Mouse (Mus musculus) spleen, embryonic (tissue): ENCODE measurements at regions not wholly inside any gene's neighbourhood (a gene's known extent, or its start where the extent isn't known, plus 50 kb on each side); places are given as distances from the start of the nearest gene placed in this dataset.

Experiments
- CTCF ChIA-PET: fragments of 350-600 bp; sonication (Branson Sonifier 250); formaldehyde crosslinking; loops from one replicate; lab custom pipeline; 2022; lab: Charles Lee

DNA sequence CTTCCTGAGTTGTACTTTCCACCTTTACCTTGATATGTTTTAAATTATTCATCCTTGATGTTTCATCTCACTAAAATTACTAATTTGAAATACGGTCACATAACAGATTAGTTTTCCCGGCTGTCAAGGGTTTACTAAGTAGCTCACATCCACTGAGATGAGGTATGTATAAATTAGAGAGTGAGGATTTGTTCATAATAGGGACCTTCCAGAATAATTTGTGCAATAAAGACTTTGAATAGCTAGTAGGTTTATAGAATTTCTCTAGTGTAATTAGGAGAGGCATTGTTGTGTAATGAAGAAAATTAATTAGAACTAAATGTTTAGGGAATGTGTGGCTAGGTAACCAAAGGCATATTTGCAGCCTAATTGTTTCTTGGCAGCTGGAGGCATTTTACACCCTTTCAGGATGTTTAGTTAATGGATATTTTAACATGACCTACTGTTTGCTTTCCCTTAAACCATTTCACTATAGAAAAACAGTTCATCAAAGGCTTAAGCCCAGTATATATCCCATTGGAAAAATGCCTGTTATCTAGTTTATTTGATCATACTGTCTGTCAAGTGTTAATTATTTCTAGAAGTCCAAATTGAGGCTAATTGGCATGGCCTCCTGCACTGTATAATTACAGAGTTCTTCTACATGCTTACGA lies 70.8 kb downstream of the Mat2b start:
- CTCF ChIA-PET = no interaction called here

DNA sequence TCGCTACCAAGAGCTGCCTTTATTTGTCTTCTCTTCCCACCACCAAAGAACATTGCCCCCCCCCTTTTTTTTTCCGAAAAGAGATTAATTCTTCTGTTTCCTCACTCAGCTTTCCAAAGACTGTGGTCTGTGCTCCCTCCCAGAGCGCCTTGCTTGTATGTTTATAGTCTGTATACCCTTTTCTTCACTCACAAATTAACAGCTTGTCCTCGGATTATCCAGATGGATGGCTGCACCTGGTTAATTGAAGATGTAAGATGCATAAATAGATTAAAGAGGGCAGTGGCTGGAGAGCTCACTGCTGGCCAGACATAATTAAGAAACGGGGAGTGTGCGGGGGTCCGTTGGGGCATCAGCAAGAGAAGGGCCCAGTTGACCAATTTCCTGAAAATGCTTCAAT lies 75.0 kb downstream of the Mat2b start:
- CTCF ChIA-PET = no interaction called here

DNA sequence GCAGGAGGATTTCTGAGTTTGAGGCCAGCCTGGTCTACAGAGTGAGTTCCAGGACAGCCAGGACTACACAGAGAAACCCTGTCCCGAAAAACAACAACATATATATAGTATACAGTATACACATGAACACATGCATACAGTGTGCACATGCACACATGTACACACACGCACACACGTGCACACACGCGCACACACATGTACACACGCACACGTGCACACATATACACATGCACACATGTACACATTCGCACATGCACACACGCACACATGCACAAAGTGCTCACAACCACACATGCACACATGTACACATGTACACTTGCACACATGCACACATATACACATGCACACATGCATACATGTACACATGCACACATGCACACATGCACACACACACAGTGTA lies 92.0 kb downstream of the Mat2b start:
- CTCF ChIA-PET = no interaction called here

DNA sequence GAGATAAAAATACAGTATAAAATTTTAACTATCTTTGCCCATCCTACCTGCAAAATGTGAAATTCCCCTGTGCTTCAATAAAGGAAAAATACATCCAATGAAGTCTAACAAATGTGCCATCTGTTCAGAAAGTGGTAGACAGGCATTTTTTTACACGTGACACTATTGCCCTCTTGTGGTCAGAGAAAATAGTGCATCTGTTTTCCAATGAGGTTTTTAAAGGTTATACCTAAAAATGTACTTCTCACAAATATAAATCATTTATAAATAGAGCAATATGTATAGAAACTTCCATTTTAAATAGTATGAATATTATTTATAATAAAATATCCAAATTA lies 93.5 kb downstream of the Mat2b start:
- CTCF ChIA-PET = no interaction called here

DNA sequence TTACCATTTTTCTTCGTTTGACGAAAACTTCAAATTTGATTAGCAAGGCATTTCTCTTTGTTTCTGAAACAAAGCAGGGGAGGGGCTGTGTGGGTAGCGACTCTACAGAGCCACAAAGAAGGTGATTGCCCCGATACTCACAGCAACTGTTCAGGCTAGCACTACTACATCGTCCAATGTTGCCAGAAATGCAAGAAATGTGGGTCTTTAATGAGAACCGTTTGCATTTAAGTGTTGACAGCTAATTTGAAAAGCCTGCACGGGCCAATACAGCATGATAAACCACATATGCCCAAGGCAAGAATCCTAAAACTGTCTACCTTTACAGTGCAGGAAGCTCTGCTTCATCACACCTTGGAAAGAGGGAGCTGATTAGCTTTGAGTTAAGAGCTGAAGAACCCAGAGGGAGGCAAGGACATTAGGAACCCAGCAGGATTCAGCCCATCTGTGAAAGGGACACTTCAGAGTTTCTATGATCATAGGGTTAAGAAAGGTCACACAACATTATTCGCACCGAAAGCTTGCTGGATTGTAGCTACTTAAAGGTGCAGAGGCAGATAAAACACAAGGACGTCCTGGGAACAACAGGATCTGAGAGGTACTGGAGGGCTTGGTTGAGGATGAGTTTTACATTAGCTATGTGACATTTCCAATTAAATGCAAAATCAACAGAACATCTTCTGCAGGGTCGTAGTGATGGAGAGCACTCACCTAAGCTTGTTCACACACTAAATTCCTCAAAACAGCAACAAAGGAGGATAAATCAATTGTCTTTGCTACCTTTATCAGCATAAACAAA lies 94.0 kb downstream of the Mat2b start:
- CTCF ChIA-PET = interaction anchor here (0.6 kb wide), 1 partner anchor 87 kb away, joined by 9 read pairs; no protein-coding TSS in a partner anchor

DNA sequence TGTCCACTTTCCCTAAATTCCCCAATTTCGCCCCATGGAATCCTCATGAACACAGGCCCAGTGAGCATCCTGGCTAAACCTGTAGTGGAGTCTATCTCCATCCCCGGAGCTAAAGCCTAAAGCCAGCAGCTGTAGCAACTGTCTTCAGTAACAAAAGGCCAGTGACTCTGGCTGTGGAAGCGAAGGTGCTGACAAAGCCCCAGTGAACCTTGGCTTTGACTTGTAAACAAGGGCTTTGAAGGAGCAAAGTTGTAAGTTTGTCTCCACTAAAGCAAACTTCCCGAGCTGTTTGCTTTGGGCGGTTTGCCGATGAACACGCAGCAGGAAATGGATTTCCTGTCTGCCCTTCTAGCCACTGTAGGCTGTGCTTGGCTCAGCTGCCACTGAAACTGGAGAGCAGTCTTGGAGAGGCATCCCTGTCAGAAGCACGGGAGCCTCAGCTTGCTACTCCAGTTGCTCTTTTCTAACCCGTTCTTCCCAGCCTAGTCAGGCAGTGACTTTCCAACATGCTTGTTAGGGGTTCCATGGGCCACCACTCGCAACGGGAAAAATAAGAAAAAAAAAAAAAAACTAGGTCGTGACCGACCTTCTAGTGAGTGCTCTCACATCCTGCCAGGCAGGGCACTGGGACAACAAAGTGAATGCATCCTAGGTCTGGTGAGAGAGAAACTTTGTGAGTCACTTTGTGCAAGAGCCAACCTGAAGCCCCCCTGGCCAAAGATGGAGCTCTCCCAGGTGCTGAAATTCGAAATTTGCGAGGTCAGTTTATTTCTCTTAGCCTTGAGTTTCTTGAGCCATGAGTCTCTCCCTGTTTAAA lies 94.8 kb downstream of the Mat2b start:
- CTCF ChIA-PET = interaction anchor here (0.6 kb wide), 1 partner anchor 88 kb away, joined by 9 read pairs; no protein-coding TSS in a partner anchor

DNA sequence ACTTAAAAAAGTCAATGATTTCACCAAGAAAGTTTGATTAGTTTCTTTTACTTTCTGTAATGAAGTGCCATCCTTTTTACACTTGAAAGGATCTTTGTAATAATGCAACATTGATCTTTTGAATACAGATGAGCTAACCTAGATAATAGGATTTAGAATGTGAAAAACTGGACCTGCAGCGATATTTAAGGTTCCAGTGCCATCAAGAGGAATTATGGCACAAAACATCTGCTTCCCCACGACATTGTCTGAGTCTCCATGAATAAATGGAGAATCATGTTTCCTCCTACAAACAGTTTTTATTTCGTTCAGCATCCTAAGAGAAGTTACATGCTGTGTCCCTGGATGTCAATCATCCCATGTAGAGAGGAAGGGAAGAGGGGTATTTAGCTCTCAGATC lies 98.7 kb downstream of the Mat2b start:
- CTCF ChIA-PET = interaction anchor here (0.6 kb wide), 1 partner anchor 114 kb away, joined by 3 read pairs; no protein-coding TSS in a partner anchor

DNA sequence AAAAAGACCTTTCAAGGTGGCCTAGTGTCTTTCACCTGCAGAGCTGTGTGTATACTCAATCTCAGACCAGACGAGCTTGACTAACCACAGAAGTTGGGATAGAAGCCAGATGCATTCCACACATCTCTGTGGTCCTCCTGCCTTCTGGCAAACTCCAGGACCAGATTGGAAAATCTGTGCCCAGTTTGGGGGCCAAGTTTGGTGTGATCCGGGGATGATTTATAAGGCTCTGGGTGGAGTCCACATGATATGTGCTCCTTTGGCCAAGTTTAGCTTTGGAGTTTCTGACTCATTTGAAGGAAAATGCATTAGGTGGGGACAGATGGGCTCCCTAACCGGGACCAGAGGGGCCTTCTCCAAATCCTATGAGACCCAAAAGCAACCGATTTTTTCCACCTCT lies 102.9 kb downstream of the Mat2b start:
- CTCF ChIA-PET = no interaction called here

DNA sequence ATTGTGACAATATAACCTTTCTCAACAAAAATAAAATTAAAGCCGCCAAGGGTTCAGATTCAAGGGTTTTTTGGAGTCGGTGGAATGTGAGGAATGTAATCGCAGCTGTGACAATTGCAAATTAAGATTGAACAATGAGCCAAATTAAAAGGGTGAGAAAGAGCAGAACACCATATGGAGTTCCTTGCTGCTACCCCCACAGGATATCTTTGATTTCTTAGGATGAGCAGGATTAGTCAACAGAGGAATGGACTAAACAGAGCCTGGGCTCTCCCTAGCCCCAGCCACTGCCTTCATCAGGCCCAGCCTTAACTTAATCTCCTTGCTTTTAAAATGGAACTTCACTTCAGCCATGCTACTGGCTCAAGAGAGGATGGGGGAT lies 121.3 kb downstream of the Mat2b start:
- CTCF ChIA-PET = no interaction called here

DNA sequence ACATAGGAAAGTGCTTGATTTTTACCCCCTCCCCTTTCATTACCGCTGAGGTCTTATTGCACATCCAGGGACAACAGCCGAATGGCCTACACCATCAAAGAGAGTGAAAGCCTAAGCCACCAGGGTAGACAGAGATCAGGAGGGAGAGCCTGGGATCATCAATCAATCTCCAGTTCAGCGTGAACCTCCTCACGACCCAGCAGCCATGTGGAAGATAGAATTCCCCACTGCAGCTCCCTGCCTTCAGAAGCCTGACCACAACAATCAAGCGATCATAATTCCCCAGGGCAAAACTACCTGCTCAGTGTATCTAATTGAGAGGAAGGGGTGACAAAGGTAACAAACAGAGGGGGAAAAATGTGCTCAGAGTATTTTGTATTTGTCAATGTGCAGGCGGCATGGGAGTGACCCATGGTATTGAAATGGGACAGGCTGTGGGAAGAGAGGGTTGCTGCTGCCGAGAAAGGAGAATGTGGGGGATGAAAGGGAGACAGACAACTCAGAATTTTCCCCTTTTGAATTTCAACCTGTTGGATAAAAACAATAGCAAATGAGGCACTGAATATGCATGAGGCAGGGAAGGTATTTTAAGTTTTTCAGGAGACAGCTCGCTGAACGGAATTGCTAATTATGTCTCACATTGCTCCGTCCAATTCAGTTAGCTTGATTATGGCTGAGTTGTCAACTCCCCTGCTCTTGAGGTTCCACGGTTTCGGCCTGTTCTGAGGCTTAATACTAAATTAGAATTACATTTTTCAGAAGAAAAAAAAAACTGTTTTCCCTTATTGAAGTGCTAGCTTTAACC lies 121.8 kb downstream of the Mat2b start:
- CTCF ChIA-PET = no interaction called here

DNA sequence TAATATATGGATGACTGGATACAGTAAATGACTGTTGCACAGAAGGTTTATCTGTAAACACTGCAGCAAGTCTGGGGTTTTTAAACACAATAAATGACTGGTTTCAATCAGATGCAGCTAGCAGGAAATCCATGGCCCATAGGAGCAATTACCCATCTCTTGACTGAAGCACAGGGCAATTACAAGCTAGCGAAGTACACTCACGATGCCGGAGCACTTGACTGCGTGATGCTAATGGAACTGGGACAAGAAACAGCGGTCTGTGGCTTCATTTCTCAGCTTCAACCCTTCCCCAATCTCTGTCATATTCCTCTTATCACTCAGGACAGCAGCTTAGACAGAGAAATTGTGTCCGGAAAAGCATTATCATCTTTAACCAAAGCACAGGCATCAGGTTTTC lies 132.1 kb downstream of the Mat2b start:
- CTCF ChIA-PET = no interaction called here

DNA sequence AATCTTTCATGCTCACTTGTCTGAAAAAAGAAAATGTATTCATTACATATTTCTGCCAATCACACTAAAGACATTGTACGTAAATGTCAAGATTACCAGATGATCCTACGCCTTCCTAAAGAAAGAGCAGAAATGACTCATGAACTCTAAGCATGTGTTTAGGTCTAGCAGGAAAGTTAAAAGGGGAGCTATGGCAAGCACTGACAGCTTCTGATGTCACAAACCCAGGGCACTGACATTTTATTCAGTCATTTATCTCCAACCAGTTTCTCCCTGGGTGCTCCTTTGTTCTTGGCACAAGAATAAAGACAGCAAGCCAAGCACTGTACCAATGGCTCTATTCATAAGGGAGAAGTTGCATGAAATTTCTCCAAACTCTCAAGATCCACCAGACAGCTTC lies 133.0 kb downstream of the Mat2b start:
- CTCF ChIA-PET = no interaction called here

DNA sequence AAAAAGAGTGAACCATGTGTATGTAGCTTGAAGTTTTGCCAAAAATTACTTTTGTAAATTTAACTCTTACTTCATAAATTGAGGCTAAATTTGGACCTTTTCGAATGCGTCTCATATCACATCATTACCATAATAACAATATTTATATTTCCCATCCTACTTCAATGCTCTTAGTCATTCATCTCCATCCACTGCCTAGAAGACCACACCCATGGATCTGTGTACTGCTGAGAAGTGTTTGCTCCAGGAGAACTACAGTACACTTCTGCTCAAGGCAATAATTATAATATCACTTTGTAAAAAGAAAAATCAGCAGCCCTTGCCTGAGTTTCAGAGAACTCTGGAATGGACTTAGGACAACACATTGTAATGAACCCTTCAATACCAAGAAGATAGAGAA lies 133.6 kb downstream of the Mat2b start:
- CTCF ChIA-PET = no interaction called here

DNA sequence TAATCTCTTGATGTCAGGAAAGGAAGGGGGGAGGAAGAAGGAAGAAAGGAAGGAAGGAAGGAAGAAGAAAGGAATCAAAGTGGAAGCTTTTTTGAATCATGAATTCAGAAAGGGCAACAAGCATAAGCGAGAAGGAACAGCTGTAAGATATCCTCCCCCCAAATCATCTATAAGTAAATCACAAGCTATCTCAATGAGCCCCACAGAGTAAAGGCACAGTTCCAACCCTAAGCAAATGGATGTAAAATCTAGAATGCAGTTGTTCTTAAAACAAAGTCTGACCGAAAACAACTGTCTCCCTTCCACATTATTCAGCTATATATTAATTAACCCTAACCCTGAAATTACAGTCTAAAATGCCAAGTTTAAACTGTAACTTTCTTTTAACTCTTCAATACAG lies 136.5 kb downstream of the Mat2b start:
- CTCF ChIA-PET = no interaction called here

DNA sequence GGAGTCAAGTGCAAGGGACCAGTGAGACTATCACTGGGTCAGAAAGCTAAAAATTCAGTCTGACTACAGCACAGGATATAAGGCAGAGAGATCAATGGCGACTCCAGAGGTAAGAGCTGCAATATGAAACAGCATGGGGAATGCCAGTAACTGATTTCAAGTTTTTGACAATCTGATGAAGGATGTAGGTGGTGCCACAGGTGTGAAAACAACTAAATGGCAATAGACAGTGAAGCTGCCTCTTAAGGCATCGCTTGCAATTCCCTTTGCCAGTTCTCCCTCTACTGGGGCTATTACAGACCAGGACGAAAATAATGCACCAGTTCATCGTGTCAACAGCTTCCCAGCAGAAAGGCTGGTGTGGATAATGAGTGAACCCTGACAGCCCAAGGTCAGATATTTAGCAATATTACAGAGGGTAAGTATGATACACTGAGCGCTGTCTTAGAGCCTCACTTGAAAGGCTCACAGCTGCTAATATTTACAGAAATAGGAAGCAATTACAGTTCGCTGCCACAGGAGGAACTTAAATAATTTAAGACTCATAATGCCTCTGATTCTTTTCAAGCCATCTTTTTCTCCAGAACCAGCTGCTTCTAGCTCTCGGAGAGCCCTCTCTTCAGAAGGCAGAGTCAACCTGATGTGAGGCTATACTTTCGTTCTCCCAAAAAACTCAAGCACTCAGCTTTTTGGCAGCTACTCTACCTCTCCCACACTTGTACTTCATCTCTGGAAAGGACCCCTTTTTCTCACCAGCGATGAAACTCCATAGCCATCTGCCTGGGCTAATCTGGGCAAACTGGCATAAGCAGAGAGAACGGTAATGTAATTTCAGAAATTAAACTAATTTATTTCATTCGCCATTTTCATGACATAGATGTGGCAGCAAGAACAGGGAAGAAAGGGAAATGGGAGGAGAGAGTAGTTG lies 139.9 kb downstream of the Mat2b start:
- CTCF ChIA-PET = no interaction called here

DNA sequence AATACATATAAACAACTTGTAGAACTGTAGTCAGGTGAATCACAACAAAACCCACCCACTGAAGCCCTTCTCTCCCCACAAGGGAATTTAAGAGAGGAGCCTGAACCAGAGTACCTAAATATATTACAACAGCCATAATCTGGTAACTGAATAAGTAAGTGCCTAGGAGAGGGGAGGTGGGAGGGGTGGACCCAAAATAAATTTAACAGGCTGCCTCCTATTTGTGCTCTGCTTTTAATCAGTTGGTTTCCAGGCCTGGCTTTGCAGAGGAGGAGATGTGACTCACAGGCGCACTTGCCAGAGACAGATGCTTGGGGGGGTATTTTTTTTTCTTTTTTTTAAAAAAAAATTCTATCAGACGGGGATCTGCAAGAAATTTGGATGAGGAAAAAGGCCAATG lies 142.9 kb downstream of the Mat2b start:
- CTCF ChIA-PET = no interaction called here

DNA sequence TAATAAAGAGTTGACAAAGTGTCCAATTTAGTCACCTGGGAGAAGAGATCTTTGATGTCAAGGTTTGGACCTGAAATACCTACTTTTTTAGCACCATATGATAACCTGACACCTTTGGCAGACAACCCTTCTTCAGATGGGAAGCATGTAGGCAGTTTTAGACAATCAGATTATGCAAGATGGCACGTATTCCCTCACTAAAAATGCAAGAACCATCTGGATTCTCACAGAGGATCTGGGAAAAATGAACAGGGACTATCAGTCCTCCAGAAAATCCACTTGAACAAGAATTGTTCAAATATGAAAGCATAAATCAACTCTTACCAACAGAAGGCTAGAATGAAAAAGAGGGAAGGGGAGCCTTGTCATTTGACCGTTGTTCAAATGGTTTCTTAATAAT lies 148.4 kb downstream of the Mat2b start:
- CTCF ChIA-PET = no interaction called here

DNA sequence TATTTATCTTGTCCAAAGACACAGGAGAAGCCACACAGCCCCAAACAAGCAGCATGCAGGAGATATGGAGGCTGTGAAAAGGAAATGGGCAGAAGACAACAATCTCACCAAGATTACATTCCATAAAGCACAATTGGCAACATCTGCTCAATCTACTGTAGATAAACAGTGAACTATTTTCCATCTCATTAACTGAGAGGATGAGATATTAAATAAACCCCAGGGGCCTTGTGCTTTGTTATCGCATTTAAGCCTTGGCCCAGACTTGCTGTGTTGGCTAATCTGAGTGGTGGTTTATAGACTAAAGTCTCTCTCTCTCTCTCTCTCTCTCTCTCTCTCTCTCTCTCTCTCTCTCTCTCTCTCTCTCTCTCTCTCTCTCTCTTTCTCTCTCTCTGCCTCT lies 149.5 kb downstream of the Mat2b start:
- CTCF ChIA-PET = no interaction called here

DNA sequence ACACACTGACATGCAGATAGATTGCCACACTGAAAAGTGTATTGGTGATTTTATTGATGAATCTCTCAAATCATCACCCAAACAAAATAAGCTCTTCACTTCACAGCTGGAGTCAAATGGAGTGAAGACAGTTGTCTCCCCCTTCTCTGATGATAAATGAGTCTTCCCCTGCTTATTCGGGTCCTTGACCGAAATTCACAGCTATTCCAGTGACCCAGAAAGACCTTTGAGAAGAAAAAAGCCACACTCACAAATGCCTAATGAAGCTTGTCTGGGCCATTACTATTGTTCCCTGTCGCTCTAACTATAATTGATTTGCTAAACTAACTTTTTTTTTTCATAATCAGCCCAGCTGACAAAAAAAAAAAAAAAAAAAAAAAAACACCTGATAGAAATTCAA lies 154.8 kb downstream of the Mat2b start:
- CTCF ChIA-PET = no interaction called here

DNA sequence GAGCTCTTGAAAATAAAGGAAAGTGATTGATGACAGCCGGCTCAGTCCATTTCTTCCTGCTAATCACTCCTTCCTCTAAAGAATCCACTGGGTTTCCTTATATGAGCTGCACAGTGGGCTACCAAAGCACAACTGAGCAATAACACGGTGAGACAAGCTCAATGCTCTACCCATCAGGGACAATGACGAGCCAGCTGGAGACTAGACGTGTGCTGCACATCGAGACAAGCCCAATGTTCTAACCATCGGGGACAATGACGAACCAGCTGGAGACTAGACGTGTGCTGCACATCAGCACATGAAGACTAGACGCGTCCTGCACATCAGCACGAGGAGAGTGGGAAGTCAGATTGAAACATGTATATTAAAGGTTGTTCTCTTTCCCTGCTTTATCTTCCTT lies 155.2 kb downstream of the Mat2b start:
- CTCF ChIA-PET = no interaction called here
